ENCODE assay signal across 8 mouse cellular contexts in the genomic region with DNA sequence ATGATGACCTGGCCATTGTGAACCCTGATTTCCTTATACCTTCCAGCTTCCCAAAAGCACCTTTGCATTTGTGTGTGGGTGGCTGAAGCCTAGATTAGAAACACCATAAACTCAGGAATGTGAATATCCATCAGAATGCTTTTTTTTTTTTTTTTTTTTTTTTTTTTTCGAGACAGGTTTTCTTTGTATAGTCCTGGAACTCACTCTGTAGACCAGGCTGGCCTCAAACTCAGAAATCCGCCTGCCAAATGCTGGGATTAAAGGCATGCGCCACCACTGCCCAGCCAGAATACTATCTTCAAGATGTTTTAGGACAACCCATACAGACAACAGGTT. TPM values are rescaled to one million over a fixed set of nuclear protein-coding genes. Genes with fewer than 3 reads are reported as not detected.
DNase-seq lines count a peak whose midpoint lies in the region; ATAC-seq and TF ChIP-seq lines count a peak whose summit lies in the region.

No protein-coding gene starts in this region.

- peak overlapping the region; percentile 64 for H3K4me2 ChIP-seq in neural tube, embryonic 11.5 days (ENCODE audit: low read depth)
- peak overlapping the region; percentile 53 for H3K4me2 ChIP-seq in limb, embryonic 15.5 days
- H3K4me2 ChIP-seq in stomach, embryonic 16.5 days (ENCODE audit: low read depth, low read length) = peak overlapping the region; percentile 64

- H3K4me1 ChIP-seq in cerebellum, adult 2 months (ENCODE audit: control insufficient read depth, insufficient read depth, low read length) = no peaks in the 10 kb centered on the region; the same call in 1 of the 2 replicates
- H3K4me1 ChIP-seq in neural tube, embryonic 11.5 days (ENCODE audit: control insufficient read depth, insufficient read depth, low read length) = peaks cover 9% of the 10 kb centered on the region
- H3K4me1 ChIP-seq in limb, embryonic 15.5 days = peaks cover 12% of the 10 kb centered on the region
- H3K4me1 ChIP-seq in stomach, embryonic 16.5 days (ENCODE audit: control insufficient read depth, insufficient read depth, low read length) = peaks cover 13% of the 10 kb centered on the region

- no peak for TF ChIP-seq CTCF in cerebellum, adult 2 months (IDR thresholded peaks at IDR 0.05; ENCODE audit: borderline replicate concordance, insufficient read depth, low read depth, low read length)

- peak; percentile 3; the same call in 1 of the 2 replicates for ATAC-seq in neural tube, embryonic 11.5 days (ENCODE audit: insufficient read depth, low FRiP score, low TSS enrichment)
- ATAC-seq in limb, embryonic 15.5 days (ENCODE audit: insufficient number of reproducible peaks, low FRiP score, low TSS enrichment, low read depth) = no peak
- ATAC-seq in stomach, embryonic 16.5 days (ENCODE audit: insufficient read depth, low FRiP score) = no peak
- no peak for ATAC-seq in monocyte, adult 5-6 weeks (replicated peaks; ENCODE audit: insufficient number of reproducible peaks, low FRiP score, low TSS enrichment, poor library complexity, severe bottlenecking)

- DNase-seq in cerebellum, adult 2 months = no peak
- no peak for DNase-seq in cerebellum, adult 11 months
- DNase-seq in neural tube, embryonic 11.5 days (ENCODE audit: low spot score) = no peak
- DNase-seq in neural tube, embryonic 10.5 days (ENCODE audit: extremely low spot score, low spot score) = no peak
- no peak for DNase-seq in urinary bladder, postnatal 4 days (ENCODE audit: low spot score in 2 of 2)

- H3K9me3 ChIP-seq in neural tube, embryonic 11.5 days (ENCODE audit: control insufficient read depth, low read length) = no peaks in the 10 kb centered on the region
- H3K9me3 ChIP-seq in limb, embryonic 15.5 days = no peaks in the 10 kb centered on the region
- H3K9me3 ChIP-seq in stomach, embryonic 16.5 days (replicated peaks; ENCODE audit: control insufficient read depth, low read length) = no peaks in the 10 kb centered on the region

- H3K27ac ChIP-seq in cerebellum, adult 2 months (ENCODE audit: insufficient read depth, low read length) = no peak overlapping the region
- peak overlapping the region; percentile 96 for H3K27ac ChIP-seq in neural tube, embryonic 11.5 days (ENCODE audit: low read depth, low read length)
- H3K27ac ChIP-seq in limb, embryonic 15.5 days = peak overlapping the region; percentile 98
- peak overlapping the region; percentile 99 for H3K27ac ChIP-seq in stomach, embryonic 16.5 days (ENCODE audit: low read length)

- H3K36me3 ChIP-seq in neural tube, embryonic 11.5 days (ENCODE audit: control insufficient read depth, insufficient read depth, low read length) = no peaks in the 10 kb centered on the region
- 0 out of 2 replicates have a peak, but pooled peaks cover 1% of the 10 kb centered on the region for H3K36me3 ChIP-seq in limb, embryonic 15.5 days
- no peaks in the 10 kb centered on the region for H3K36me3 ChIP-seq in stomach, embryonic 16.5 days (ENCODE audit: control insufficient read depth, insufficient read depth, low read length)

- no peaks in the 10 kb centered on the region for H3K27me3 ChIP-seq in cerebellum, adult 2 months (ENCODE audit: control insufficient read depth, insufficient read depth, low read length)
- no peaks in the 10 kb centered on the region for H3K27me3 ChIP-seq in neural tube, embryonic 11.5 days (ENCODE audit: control insufficient read depth, insufficient read depth, low read length)
- H3K27me3 ChIP-seq in limb, embryonic 15.5 days = no peaks in the 10 kb centered on the region
- H3K27me3 ChIP-seq in stomach, embryonic 16.5 days (ENCODE audit: control insufficient read depth, insufficient read depth, low read length) = no peaks in the 10 kb centered on the region

- H3K9ac ChIP-seq in neural tube, embryonic 11.5 days (ENCODE audit: low read length) = peak overlapping the region; percentile 82
- H3K9ac ChIP-seq in limb, embryonic 15.5 days = no peak overlapping the region
- H3K9ac ChIP-seq in stomach, embryonic 16.5 days (ENCODE audit: low read length) = peak overlapping the region; percentile 85

- 5% methylated on average over 3 of the region's 3 CpGs for WGBS in cerebellum, adult 2 months
- WGBS in neural tube, embryonic 11.5 days = 40% methylated on average over 3 of the region's 3 CpGs
- WGBS in limb, embryonic 15.5 days = 20% methylated on average over 3 of the region's 3 CpGs
- WGBS in stomach, embryonic 16.5 days = 25% methylated on average over 3 of the region's 3 CpGs

- TF ChIP-seq POLR2A in cerebellum, adult 2 months (IDR thresholded peaks at IDR 0.05; ENCODE audit: borderline replicate concordance, insufficient read depth, low read length) = no peak

- peak overlapping the region; percentile 64 for H3K4me3 ChIP-seq in cerebellum, adult 2 months (replicated peaks; ENCODE audit: insufficient read depth, low read depth, low read length)
- peak overlapping the region; percentile 88 for H3K4me3 ChIP-seq in neural tube, embryonic 11.5 days (ENCODE audit: low read depth, low read length)
- peak overlapping the region; percentile 66 for H3K4me3 ChIP-seq in limb, embryonic 15.5 days
- H3K4me3 ChIP-seq in stomach, embryonic 16.5 days (replicated peaks; ENCODE audit: low read length) = peak overlapping the region; percentile 76

RNA-seq across cellular contexts. Expression of a gene that starts 0.9 kb away (rescaled TPM):
- 86.8 and 92.5 TPM in 2 replicates for polyA plus RNA-seq in cerebellum, adult 2 months (2012; rRNA removed)
- polyA plus RNA-seq in neural tube, embryonic 11.5 days (2014; fragmentation: Nextera tagmentation; extraction: Ambion mirVana) = 95.8 and 103 TPM in 2 replicates
- 89.7 and 101 TPM in 2 replicates for polyA plus RNA-seq in limb, embryonic 15.5 days (2015; fragmentation: Nextera tagmentation; extraction: Ambion mirVana)
- 64.9 and 66.5 TPM in 2 replicates for polyA plus RNA-seq in stomach, embryonic 16.5 days (2015; fragmentation: Nextera tagmentation; extraction: Ambion mirVana)
- 148 to 199 TPM (median 172 TPM) in 3 replicates for total RNA-seq in monocyte, adult 5-6 weeks (2017)

RNA-seq across cellular contexts. Expression of a gene that starts 25.1 kb away (rescaled TPM):
- polyA plus RNA-seq in cerebellum, adult 2 months (2012; rRNA removed) = 0.77 and 0.86 TPM in 2 replicates
- 0.81 and 0.85 TPM in 2 replicates for polyA plus RNA-seq in neural tube, embryonic 11.5 days (2014; fragmentation: Nextera tagmentation; extraction: Ambion mirVana)
- polyA plus RNA-seq in limb, embryonic 15.5 days (2015; fragmentation: Nextera tagmentation; extraction: Ambion mirVana) = 3.6 and 4.2 TPM in 2 replicates
- 3.5 and 3.9 TPM in 2 replicates for polyA plus RNA-seq in stomach, embryonic 16.5 days (2015; fragmentation: Nextera tagmentation; extraction: Ambion mirVana)
- total RNA-seq in monocyte, adult 5-6 weeks (2017) = 572 to 636 TPM (median 611 TPM) in 3 replicates
